ENCODE assay signal across 9 mouse cellular contexts in the genomic region with DNA sequence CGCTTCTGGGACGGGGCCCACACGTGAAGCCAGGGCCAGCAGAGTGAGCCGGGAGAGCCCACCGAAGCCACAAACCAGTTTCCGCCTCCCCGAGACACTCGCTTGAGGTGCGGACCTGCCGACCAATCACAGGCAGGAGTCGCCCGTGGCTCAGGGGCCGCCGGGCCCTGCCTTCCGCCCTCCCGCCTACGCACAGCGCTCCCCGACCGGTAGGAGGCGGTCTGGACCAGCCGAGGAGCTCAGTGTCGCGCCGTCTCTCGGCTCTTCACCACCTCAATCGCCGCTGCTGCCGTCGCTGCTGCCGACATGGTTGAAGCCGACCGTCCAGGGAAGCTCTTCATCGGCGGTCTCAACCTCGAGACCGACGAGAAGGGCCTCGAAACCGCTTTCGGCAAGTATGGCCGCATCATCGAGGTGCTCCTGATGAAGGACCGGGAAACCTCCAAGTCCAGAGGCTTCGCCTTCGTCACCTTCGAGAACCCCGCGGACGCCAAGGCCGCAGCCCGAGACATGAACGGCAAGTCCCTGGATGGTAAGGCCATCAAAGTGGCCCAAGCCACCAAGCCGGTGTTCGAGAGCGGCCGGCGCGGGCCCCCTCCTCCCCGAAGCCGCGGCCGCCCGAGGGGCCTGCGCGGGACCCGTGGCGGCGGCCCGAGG. TPM values are rescaled to one million over a fixed set of nuclear protein-coding genes. Genes with fewer than 3 reads are reported as not detected.
DNase-seq lines count a peak whose midpoint lies in the region; ATAC-seq and TF ChIP-seq lines count a peak whose summit lies in the region.
"Had no signal": no experiment of that assay in that cellular context is flagged by ENCODE, and none has a peak within 500 bp of the region (broad histone marks: within the 10 kb centered on the region; RNA-seq: fewer than 3 reads in every experiment).

Gene Rbmxl2, plus strand, starts transcription at position 242 of the 657 bp plus-strand sequence.

- H3K27ac ChIP-seq in kidney, embryonic 14.5 days (ENCODE audit: low read depth, low read length), result no peak within 1 kb of the TSS
- H3K27ac ChIP-seq in embryonic facial prominence, embryonic 11.5 days (replicated peaks; ENCODE audit: low read depth, low read length), result no peak within 1 kb of the TSS
- no peak within 1 kb of the TSS for H3K27ac ChIP-seq in intestine, postnatal 0 days (ENCODE audit: low read depth, low read length)
- no peak within 1 kb of the TSS for H3K27ac ChIP-seq in neural tube, embryonic 14.5 days (ENCODE audit: low read depth, low read length)

- H3K4me3 ChIP-seq in kidney, embryonic 14.5 days (ENCODE audit: low read length), result peak within 1 kb of the TSS; percentile 19
- peak within 1 kb of the TSS; percentile 3; the same call in 1 of the 2 replicates for H3K4me3 ChIP-seq in embryonic facial prominence, embryonic 11.5 days (ENCODE audit: low read depth, low read length)
- peak within 1 kb of the TSS; percentile 20 for H3K4me3 ChIP-seq in intestine, postnatal 0 days (ENCODE audit: low read depth, low read length)
- peak within 1 kb of the TSS; percentile 13 for H3K4me3 ChIP-seq in neural tube, embryonic 14.5 days (ENCODE audit: low read depth, low read length)

- no peak for ATAC-seq in kidney, embryonic 14.5 days (ENCODE audit: low FRiP score, low TSS enrichment)
- no peak for ATAC-seq in embryonic facial prominence, embryonic 11.5 days (replicated peaks; ENCODE audit: insufficient number of reproducible peaks, low FRiP score, low TSS enrichment, low read depth)
- no peak for ATAC-seq in intestine, postnatal 0 days
- ATAC-seq in neural tube, embryonic 14.5 days (ENCODE audit: low read depth), result 0 out of 2 replicates have a peak, but pooled peaks have one; percentile 14

- peaks cover 16% of the 10 kb centered on the region for H3K9me3 ChIP-seq in kidney, embryonic 14.5 days (ENCODE audit: control insufficient read depth, low read length)
- H3K9me3 ChIP-seq in embryonic facial prominence, embryonic 11.5 days (replicated peaks; ENCODE audit: control insufficient read depth, low read length), result peaks cover 9% of the 10 kb centered on the region
- peaks cover 8% of the 10 kb centered on the region; the same call in 1 of the 2 replicates for H3K9me3 ChIP-seq in intestine, postnatal 0 days (ENCODE audit: control insufficient read depth)
- H3K9me3 ChIP-seq in neural tube, embryonic 14.5 days (ENCODE audit: control insufficient read depth, low read length), result peaks cover 3% of the 10 kb centered on the region

- peaks cover 29% of the 10 kb centered on the region for H3K27me3 ChIP-seq in kidney, embryonic 14.5 days (ENCODE audit: control insufficient read depth, insufficient read depth, low read length)
- H3K27me3 ChIP-seq in embryonic facial prominence, embryonic 11.5 days (ENCODE audit: control insufficient read depth, insufficient read depth, low read length), result peaks cover 20% of the 10 kb centered on the region
- peaks cover 34% of the 10 kb centered on the region for H3K27me3 ChIP-seq in intestine, postnatal 0 days (replicated peaks; ENCODE audit: control insufficient read depth, insufficient read depth, low read length)
- peaks cover 31% of the 10 kb centered on the region for H3K27me3 ChIP-seq in neural tube, embryonic 14.5 days (ENCODE audit: control insufficient read depth, insufficient read depth, low read length)

- DNase-seq in kidney, adult 9 months, result no peak
- DNase-seq in embryonic facial prominence, embryonic 11.5 days (ENCODE audit: low spot score), result peak; percentile 3
- DNase-seq in left cerebral cortex, adult 11 months (ENCODE audit: low spot score), result no peak
- no peak for DNase-seq in adrenal gland, postnatal 36 days
- no peak for DNase-seq in left cerebral cortex, adult 8-10 months (ENCODE audit: low spot score in 2 of 2)

- no peaks in the 10 kb centered on the region for H3K4me1 ChIP-seq in kidney, embryonic 14.5 days (ENCODE audit: control insufficient read depth, insufficient read depth, low read length)
- no peaks in the 10 kb centered on the region; the same call in 1 of the 2 replicates for H3K4me1 ChIP-seq in embryonic facial prominence, embryonic 11.5 days (ENCODE audit: control insufficient read depth, insufficient read depth, low read length)
- H3K4me1 ChIP-seq in intestine, postnatal 0 days (replicated peaks; ENCODE audit: control insufficient read depth, insufficient read depth, low read length), result no peaks in the 10 kb centered on the region
- H3K4me1 ChIP-seq in neural tube, embryonic 14.5 days (ENCODE audit: control insufficient read depth, insufficient read depth, low read length), result no peaks in the 10 kb centered on the region

- TF ChIP-seq CTCF in intestine, postnatal 0 days (IDR thresholded peaks at IDR 0.05; ENCODE audit: low read depth), result peak; percentile 27; the same call in 1 of the 2 replicates

- no peak within 1 kb of the TSS for H3K9ac ChIP-seq in kidney, embryonic 14.5 days (ENCODE audit: low read depth, low read length)
- no peak within 1 kb of the TSS for H3K9ac ChIP-seq in embryonic facial prominence, embryonic 11.5 days (replicated peaks; ENCODE audit: low read length)
- H3K9ac ChIP-seq in intestine, postnatal 0 days (ENCODE audit: low read depth, low read length), result no peak within 1 kb of the TSS
- no peak within 1 kb of the TSS for H3K9ac ChIP-seq in neural tube, embryonic 14.5 days (replicated peaks; ENCODE audit: low read depth, low read length)

- no peaks in the 10 kb centered on the region for H3K36me3 ChIP-seq in kidney, embryonic 14.5 days (ENCODE audit: control insufficient read depth, insufficient read depth, low read length)
- H3K36me3 ChIP-seq in embryonic facial prominence, embryonic 11.5 days (replicated peaks; ENCODE audit: control insufficient read depth, insufficient read depth, low read depth, low read length), result no peaks in the 10 kb centered on the region
- H3K36me3 ChIP-seq in intestine, postnatal 0 days (ENCODE audit: control insufficient read depth, insufficient read depth), result no peaks in the 10 kb centered on the region
- no peaks in the 10 kb centered on the region for H3K36me3 ChIP-seq in neural tube, embryonic 14.5 days (ENCODE audit: control insufficient read depth, insufficient read depth, low read length)

- 51% methylated on average over 62 of the region's 70 CpGs for WGBS in kidney, embryonic 14.5 days
- 41% methylated on average over 54 of the region's 70 CpGs for WGBS in embryonic facial prominence, embryonic 11.5 days
- WGBS in intestine, postnatal 0 days, result 35% methylated on average over 60 of the region's 70 CpGs
- WGBS in neural tube, embryonic 14.5 days, result 37% methylated on average over 70 of the region's 70 CpGs

- H3K4me2 ChIP-seq in kidney, embryonic 14.5 days (replicated peaks; ENCODE audit: low read depth, low read length), result peak within 1 kb of the TSS; percentile 3; the same call in 1 of the 2 replicates
- no peak within 1 kb of the TSS for H3K4me2 ChIP-seq in embryonic facial prominence, embryonic 11.5 days (ENCODE audit: low read depth, low read length)
- H3K4me2 ChIP-seq in intestine, postnatal 0 days (replicated peaks; ENCODE audit: low read depth), result peak within 1 kb of the TSS; percentile 41
- H3K4me2 ChIP-seq in neural tube, embryonic 14.5 days (ENCODE audit: low read depth, low read length), result 0 out of 2 replicates have a peak within 1 kb of the TSS, but pooled peaks have one; percentile 2

RNA-seq across cellular contexts. Expression of gene Rbmxl2, which starts in this region (rescaled TPM):
- not detected in 2 replicates for polyA plus RNA-seq in kidney, embryonic 14.5 days (2014; fragmentation: Nextera tagmentation; extraction: Ambion mirVana)
- polyA plus RNA-seq in embryonic facial prominence, embryonic 11.5 days (2014; fragmentation: Nextera tagmentation; extraction: Ambion mirVana), result not detected in 2 replicates
- polyA plus RNA-seq in intestine, postnatal 0 days (2015; fragmentation: Nextera tagmentation; extraction: Ambion mirVana), result not detected in 2 replicates
- not detected in 2 replicates for polyA plus RNA-seq in neural tube, embryonic 14.5 days (2014; fragmentation: Nextera tagmentation; extraction: Ambion mirVana)
- total RNA-seq in adrenal gland, postnatal 36 days (2021), result not detected
- not detected for total RNA-seq in left cerebral cortex, adult 8-10 months (2022)
- total RNA-seq: MEL had no signal

Comparison
In these comparisons a context has a peak if more than half of its experiments do, and no peak if none do; other contexts are left out.
1. Peak in DNase-seq and H3K4me3 ChIP-seq in embryonic facial prominence, embryonic 11.5 days; RNA of the gene not detected or under 1 TPM.
2. Peak in ATAC-seq, H3K4me3 ChIP-seq and H3K4me2 ChIP-seq in neural tube, embryonic 14.5 days; RNA of the gene not detected or under 1 TPM.